Mouse (Mus musculus): ENCODE data around the gene Kptn. TPM values are rescaled to one million over a fixed set of nuclear protein-coding genes. Genes with fewer than 3 reads are reported as not detected.

Gene Kptn
- polyA plus RNA-seq, 1 experiment from 2014 or later: 20.7 TPM

GRCm38 (mm10) chr7:16128899-16129298, 9.2 kb downstream of the Kptn start:
- ATAC-seq (replicated peaks; ENCODE audit: low FRiP score) (no peak), DNase-seq (ENCODE audit: low spot score) (no peak)
- 67% methylated on average over 5 of the region's 5 CpGs for WGBS
- H3K27ac ChIP-seq (ENCODE audit: low read depth, low read length): no peak overlapping the region
- no peaks in the 10 kb centered on the region for H3K36me3 ChIP-seq (ENCODE audit: control insufficient read depth, insufficient read depth, low read length)
- 0 out of 2 replicates have a peak, but pooled peaks cover 7% of the 10 kb centered on the region for H3K4me1 ChIP-seq (replicated peaks; ENCODE audit: control insufficient read depth, insufficient read depth, low read length)
- H3K9ac ChIP-seq (ENCODE audit: low read depth, low read length): no peak overlapping the region
- H3K4me3 ChIP-seq (ENCODE audit: low read depth, low read length): no peak overlapping the region
- no peak overlapping the region for H3K4me2 ChIP-seq
- H3K27me3 ChIP-seq (replicated peaks; ENCODE audit: control insufficient read depth, insufficient read depth, low read length): peaks cover 32% of the 10 kb centered on the region
- no peaks in the 10 kb centered on the region for H3K9me3 ChIP-seq (ENCODE audit: control insufficient read depth, low read length)

- peak within 1 kb of the TSS; percentile 69 for H3K4me2 ChIP-seq
- WGBS: 4% methylated on average over 12 of the region's 12 CpGs
- H3K27me3 ChIP-seq (replicated peaks; ENCODE audit: control insufficient read depth, insufficient read depth, low read length): peaks cover 32% of the 10 kb centered on the region
- H3K9me3 ChIP-seq (ENCODE audit: control insufficient read depth, low read length): no peaks in the 10 kb centered on the region
- 0 out of 2 replicates have a peak, but pooled peaks cover 7% of the 10 kb centered on the region for H3K4me1 ChIP-seq (replicated peaks; ENCODE audit: control insufficient read depth, insufficient read depth, low read length)
- H3K4me3 ChIP-seq (ENCODE audit: low read depth, low read length): peak within 1 kb of the TSS; percentile 49
- no peak within 1 kb of the TSS for H3K27ac ChIP-seq (ENCODE audit: low read depth, low read length)
- no peaks in the 10 kb centered on the region for H3K36me3 ChIP-seq (ENCODE audit: control insufficient read depth, insufficient read depth, low read length)
- no peak within 1 kb of the TSS; the same call in none of the 2 replicates for H3K9ac ChIP-seq (ENCODE audit: low read depth, low read length)
- DNase-seq (ENCODE audit: low spot score) (peak; percentile 77), ATAC-seq (replicated peaks; ENCODE audit: low FRiP score) (peak; percentile 77)
Measured at GRCm38 (mm10) chr7:16129421-16129845, 9.7 kb downstream of the Kptn start, which contains the start of gene Slc8a2. Gene Slc8a2 (plus strand): TSS chr7:16129826.

- H3K4me3 ChIP-seq (ENCODE audit: low read depth, low read length): peak overlapping the region; percentile 49
- H3K9ac ChIP-seq (ENCODE audit: low read depth, low read length): no peak overlapping the region; the same call in none of the 2 replicates
- no peak overlapping the region for H3K27ac ChIP-seq (ENCODE audit: low read depth, low read length)
- ATAC-seq (replicated peaks; ENCODE audit: low FRiP score): peak; percentile 53
- H3K27me3 ChIP-seq (replicated peaks; ENCODE audit: control insufficient read depth, insufficient read depth, low read length): peaks cover 32% of the 10 kb centered on the region
- H3K9me3 ChIP-seq (ENCODE audit: control insufficient read depth, low read length): no peaks in the 10 kb centered on the region
- no peaks in the 10 kb centered on the region for H3K36me3 ChIP-seq (ENCODE audit: control insufficient read depth, insufficient read depth, low read length)
- peak; percentile 66 for DNase-seq (ENCODE audit: low spot score)
- H3K4me1 ChIP-seq (replicated peaks; ENCODE audit: control insufficient read depth, insufficient read depth, low read length): 0 out of 2 replicates have a peak, but pooled peaks cover 7% of the 10 kb centered on the region
- peak overlapping the region; percentile 69 for H3K4me2 ChIP-seq
- 3% methylated on average over 38 of the region's 38 CpGs for WGBS
Measured at GRCm38 (mm10) chr7:16129846-16130691, 10.4 kb downstream of the Kptn start.

- Histone ChIP-seq H3K27me3 (replicated peaks; ENCODE audit: control insufficient read depth, insufficient read depth, low read length) (peaks cover 32% of the 10 kb centered on the region), H3K4me1 (replicated peaks; ENCODE audit: control insufficient read depth, insufficient read depth, low read length) (0 out of 2 replicates have a peak, but pooled peaks cover 7% of the 10 kb centered on the region), H3K4me2 (peak overlapping the region; percentile 69; the same call in 1 of the 2 replicates), H3K9ac (ENCODE audit: low read depth, low read length) (no peak overlapping the region; the same call in 1 of the 2 replicates), H3K9me3 (ENCODE audit: control insufficient read depth, low read length) (no peaks in the 10 kb centered on the region), H3K36me3 (ENCODE audit: control insufficient read depth, insufficient read depth, low read length) (no peaks in the 10 kb centered on the region), H3K27ac (ENCODE audit: low read depth, low read length) (no peak overlapping the region), H3K4me3 (ENCODE audit: low read depth, low read length) (peak overlapping the region; percentile 49; the same call in 1 of the 2 replicates)
- DNase-seq (ENCODE audit: low spot score): no peak
- ATAC-seq (replicated peaks; ENCODE audit: low FRiP score): no peak
- WGBS: 33% methylated on average over 13 of the region's 13 CpGs
Measured at GRCm38 (mm10) chr7:16130956-16131634, 11.4 kb downstream of the Kptn start.

- ATAC-seq (replicated peaks; ENCODE audit: low FRiP score) (no peak), DNase-seq (ENCODE audit: low spot score) (no peak)
- Histone ChIP-seq H3K4me1 (replicated peaks; ENCODE audit: control insufficient read depth, insufficient read depth, low read length) (0 out of 2 replicates have a peak, but pooled peaks cover 7% of the 10 kb centered on the region), H3K9ac (ENCODE audit: low read depth, low read length) (no peak overlapping the region), H3K27ac (ENCODE audit: low read depth, low read length) (no peak overlapping the region), H3K36me3 (ENCODE audit: control insufficient read depth, insufficient read depth, low read length) (no peaks in the 10 kb centered on the region), H3K4me2 (no peak overlapping the region), H3K9me3 (ENCODE audit: control insufficient read depth, low read length) (no peaks in the 10 kb centered on the region), H3K4me3 (ENCODE audit: low read depth, low read length) (no peak overlapping the region), H3K27me3 (replicated peaks; ENCODE audit: control insufficient read depth, insufficient read depth, low read length) (peaks cover 32% of the 10 kb centered on the region)
- 9% methylated on average over 7 of the region's 7 CpGs for WGBS
Measured at GRCm38 (mm10) chr7:16132161-16132581, 12.5 kb downstream of the Kptn start.

GRCm38 (mm10) chr7:16132926-16133325, 13.2 kb downstream of the Kptn start:
- no peak overlapping the region for H3K9ac ChIP-seq (ENCODE audit: low read depth, low read length)
- H3K27me3 ChIP-seq (replicated peaks; ENCODE audit: control insufficient read depth, insufficient read depth, low read length): peaks cover 32% of the 10 kb centered on the region
- H3K9me3 ChIP-seq (ENCODE audit: control insufficient read depth, low read length): no peaks in the 10 kb centered on the region
- no peak overlapping the region for H3K4me3 ChIP-seq (ENCODE audit: low read depth, low read length)
- WGBS: 63% methylated on average over 3 of the region's 3 CpGs
- no peaks in the 10 kb centered on the region for H3K36me3 ChIP-seq (ENCODE audit: control insufficient read depth, insufficient read depth, low read length)
- ATAC-seq (replicated peaks; ENCODE audit: low FRiP score) (no peak), DNase-seq (ENCODE audit: low spot score) (no peak)
- no peak overlapping the region for H3K4me2 ChIP-seq
- no peak overlapping the region for H3K27ac ChIP-seq (ENCODE audit: low read depth, low read length)
- 0 out of 2 replicates have a peak, but pooled peaks cover 7% of the 10 kb centered on the region for H3K4me1 ChIP-seq (replicated peaks; ENCODE audit: control insufficient read depth, insufficient read depth, low read length)

GRCm38 (mm10) chr7:16133691-16134090, 14.0 kb downstream of the Kptn start:
- H3K4me2 ChIP-seq: no peak overlapping the region
- H3K27ac ChIP-seq (ENCODE audit: low read depth, low read length): no peak overlapping the region
- no peak for ATAC-seq (replicated peaks; ENCODE audit: low FRiP score)
- peaks cover 32% of the 10 kb centered on the region for H3K27me3 ChIP-seq (replicated peaks; ENCODE audit: control insufficient read depth, insufficient read depth, low read length)
- no peak overlapping the region for H3K4me3 ChIP-seq (ENCODE audit: low read depth, low read length)
- 0 out of 2 replicates have a peak, but pooled peaks cover 7% of the 10 kb centered on the region for H3K4me1 ChIP-seq (replicated peaks; ENCODE audit: control insufficient read depth, insufficient read depth, low read length)
- H3K9me3 ChIP-seq (ENCODE audit: control insufficient read depth, low read length): no peaks in the 10 kb centered on the region
- DNase-seq (ENCODE audit: low spot score): no peak
- 89% methylated on average over 9 of the region's 9 CpGs for WGBS
- H3K36me3 ChIP-seq (ENCODE audit: control insufficient read depth, insufficient read depth, low read length): no peaks in the 10 kb centered on the region
- H3K9ac ChIP-seq (ENCODE audit: low read depth, low read length): no peak overlapping the region

- 0 out of 2 replicates have a peak, but pooled peaks cover 3% of the 10 kb centered on the region for H3K4me1 ChIP-seq (replicated peaks; ENCODE audit: control insufficient read depth, insufficient read depth, low read length)
- no peak for DNase-seq (ENCODE audit: low spot score)
- H3K27me3 ChIP-seq (replicated peaks; ENCODE audit: control insufficient read depth, insufficient read depth, low read length): peaks cover 28% of the 10 kb centered on the region
- H3K36me3 ChIP-seq (ENCODE audit: control insufficient read depth, insufficient read depth, low read length): no peaks in the 10 kb centered on the region
- H3K9me3 ChIP-seq (ENCODE audit: control insufficient read depth, low read length): no peaks in the 10 kb centered on the region
- H3K4me2 ChIP-seq: no peak overlapping the region
- 63% methylated on average over 7 of the region's 7 CpGs for WGBS
- no peak overlapping the region for H3K9ac ChIP-seq (ENCODE audit: low read depth, low read length)
- no peak overlapping the region for H3K27ac ChIP-seq (ENCODE audit: low read depth, low read length)
- H3K4me3 ChIP-seq (ENCODE audit: low read depth, low read length): no peak overlapping the region
- no peak for ATAC-seq (replicated peaks; ENCODE audit: low FRiP score)
Measured at GRCm38 (mm10) chr7:16134951-16135392, 15.3 kb downstream of the Kptn start.
